Mouse (Mus musculus) spleen, postnatal 0 days (tissue): Measurements from ENCODE around the gene Dennd4a. TPM values are rescaled to one million over a fixed set of nuclear protein-coding genes. Genes with fewer than 3 reads are reported as not detected.

Source experiments
- polyA plus RNA-seq: library from polyadenylated mRNA; unstranded; fragments of >200 nt; fragmentation: Nextera tagmentation; extraction: Ambion mirVana; gene quantifications from 2 replicates; pipeline ENCODE4 v1.2.1, GENCODE M21; 2015

Gene Dennd4a
- polyA plus RNA-seq, result 30.9 and 34.2 TPM in 2 replicates

GRCm38 (mm10) chr9:64810822-64811537 lies at the start of gene Dennd4a:
Gene Dennd4a, plus strand, starts transcription at chr9:64811340.

GRCm38 (mm10) chr9:64951161-64951657 lies 140.1 kb downstream of the Dennd4a start, which contains the start of gene Slc24a1:
Gene Slc24a1, minus strand, starts transcription at chr9:64951607.

GRCm38 (mm10) chr9:64960117-64960977 lies 149.2 kb downstream of the Dennd4a start, which contains the start of gene Ints14:
Gene Ints14, plus strand, starts transcription at chr9:64960905.

Other genes with a start within 250 kb of the Dennd4a start
- 295 and 315 TPM in 2 replicates for gene Rab11a, start 73.6 kb upstream of the Dennd4a start, polyA plus RNA-seq
- gene Slc24a1, start 140.3 kb downstream of the Dennd4a start, polyA plus RNA-seq, result 0.14 and 0.16 TPM in 2 replicates
- 23.7 and 24.2 TPM in 2 replicates for gene Ints14, start 149.6 kb downstream of the Dennd4a start, polyA plus RNA-seq
- 37.6 and 40.5 TPM in 2 replicates for gene Hacd3, start 210.4 kb downstream of the Dennd4a start, polyA plus RNA-seq
- gene Dpp8, start 221.1 kb downstream of the Dennd4a start, polyA plus RNA-seq, result 20.2 and 22.4 TPM in 2 replicates